Mouse (Mus musculus) yolk sac, embryonic 10.5 days (tissue): ENCODE data around the gene Mfap3.

Source experiments
- DNase-seq: peaks from one replicate; pipeline ENCODE4 v3.0.0-alpha.2; 2017; ENCODE audit warnings: low spot score

Gene Mfap3

GRCm38 (mm10) chr11:57518091-57518750 is at the start of gene Mfap3, which contains the start of gene Fam114a2:
TSS of gene Mfap3 (plus strand) at chr11:57518664.
TSS of gene Fam114a2 (minus strand) at chr11:57518617.
- DNase-seq, result peak; percentile 94

- no peak for DNase-seq
Measured at GRCm38 (mm10) chr11:57468706-57469105, 49.8 kb upstream of the Mfap3 start.

- DNase-seq, result no peak
Measured at GRCm38 (mm10) chr11:57470056-57470455, 48.4 kb upstream of the Mfap3 start.

- DNase-seq, result no peak
Measured at GRCm38 (mm10) chr11:57470979-57471378, 47.5 kb upstream of the Mfap3 start.

GRCm38 (mm10) chr11:57474296-57474941 is 44.0 kb upstream of the Mfap3 start:
- DNase-seq, result no peak

GRCm38 (mm10) chr11:57475119-57475518 is 43.3 kb upstream of the Mfap3 start:
- no peak for DNase-seq

- no peak for DNase-seq
Measured at GRCm38 (mm10) chr11:57478077-57478476, 40.4 kb upstream of the Mfap3 start.

- no peak for DNase-seq
Measured at GRCm38 (mm10) chr11:57488436-57488835, 30.0 kb upstream of the Mfap3 start.

GRCm38 (mm10) chr11:57496462-57497039 is 21.9 kb upstream of the Mfap3 start:
- no peak for DNase-seq

- no peak for DNase-seq
Measured at GRCm38 (mm10) chr11:57497701-57498100, 20.8 kb upstream of the Mfap3 start.

GRCm38 (mm10) chr11:57498215-57498614 is 20.2 kb upstream of the Mfap3 start:
- no peak for DNase-seq

- DNase-seq, result no peak
Measured at GRCm38 (mm10) chr11:57503155-57503554, 15.3 kb upstream of the Mfap3 start.

- no peak for DNase-seq
Measured at GRCm38 (mm10) chr11:57506899-57507298, 11.6 kb upstream of the Mfap3 start.

GRCm38 (mm10) chr11:57515218-57515617 is 3.2 kb upstream of the Mfap3 start:
- no peak for DNase-seq

GRCm38 (mm10) chr11:57516946-57517441 is 1.5 kb upstream of the Mfap3 start:
- DNase-seq, result peak; percentile 53

- no peak for DNase-seq
Measured at GRCm38 (mm10) chr11:57518751-57519148, 286 bp downstream of the Mfap3 start.

GRCm38 (mm10) chr11:57519304-57519703 is 840 bp downstream of the Mfap3 start:
- no peak for DNase-seq

GRCm38 (mm10) chr11:57521206-57521605 is 2.7 kb downstream of the Mfap3 start:
- DNase-seq, result no peak

- DNase-seq, result no peak
Measured at GRCm38 (mm10) chr11:57522046-57522445, 3.6 kb downstream of the Mfap3 start.

GRCm38 (mm10) chr11:57523418-57523817 is 5.0 kb downstream of the Mfap3 start:
- no peak for DNase-seq

- DNase-seq, result peak; percentile 43
Measured at GRCm38 (mm10) chr11:57524597-57524996, 6.1 kb downstream of the Mfap3 start.

GRCm38 (mm10) chr11:57525900-57526299 is 7.4 kb downstream of the Mfap3 start:
- DNase-seq, result no peak

- DNase-seq, result no peak
Measured at GRCm38 (mm10) chr11:57527506-57527905, 9.0 kb downstream of the Mfap3 start.
